Mouse (Mus musculus): ENCODE results near the gene Selenoh.

DNA sequence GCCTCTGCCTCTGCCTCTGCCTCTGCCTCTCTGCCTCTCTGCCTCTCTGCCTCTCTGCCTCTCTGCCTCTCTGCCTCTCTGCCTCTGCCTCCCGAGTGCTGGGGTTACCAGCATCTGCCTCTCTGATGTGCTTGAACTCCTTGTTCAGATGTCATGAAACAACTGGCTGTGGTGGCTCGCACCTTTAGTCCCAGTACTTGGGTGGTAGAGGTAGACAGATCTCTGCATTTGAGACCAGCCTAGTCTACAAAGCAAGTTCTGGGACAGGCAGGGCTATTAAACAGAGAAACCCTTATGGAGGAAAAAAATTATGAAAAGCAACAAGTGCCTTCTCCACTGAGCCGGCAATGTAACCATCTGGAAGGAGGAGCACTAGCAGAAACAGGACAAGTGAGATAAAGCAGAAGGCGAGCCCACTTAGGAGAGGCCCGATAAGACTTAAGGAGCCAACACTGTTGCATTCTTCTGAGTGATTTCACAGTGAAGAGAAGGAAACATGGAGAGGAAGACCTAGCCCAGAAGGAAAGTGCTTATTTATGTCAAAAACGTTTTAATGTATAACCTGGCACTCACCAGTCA is 12.1 kb upstream of the Selenoh start:
- TF ChIP-seq POLR2A (IDR thresholded peaks at IDR 0.05; ENCODE audit: insufficient read depth, low read depth, low read length) = no peak
- TF ChIP-seq CTCF (IDR thresholded peaks at IDR 0.05) = no peak
- no peak for TF ChIP-seq EP300 (IDR thresholded peaks at IDR 0.05; ENCODE audit: insufficient read depth, low read depth, low read length)

Data from heart, adult 2 months (tissue).